28 mouse cellular contexts compared by ENCODE assay signal in the genomic region with DNA sequence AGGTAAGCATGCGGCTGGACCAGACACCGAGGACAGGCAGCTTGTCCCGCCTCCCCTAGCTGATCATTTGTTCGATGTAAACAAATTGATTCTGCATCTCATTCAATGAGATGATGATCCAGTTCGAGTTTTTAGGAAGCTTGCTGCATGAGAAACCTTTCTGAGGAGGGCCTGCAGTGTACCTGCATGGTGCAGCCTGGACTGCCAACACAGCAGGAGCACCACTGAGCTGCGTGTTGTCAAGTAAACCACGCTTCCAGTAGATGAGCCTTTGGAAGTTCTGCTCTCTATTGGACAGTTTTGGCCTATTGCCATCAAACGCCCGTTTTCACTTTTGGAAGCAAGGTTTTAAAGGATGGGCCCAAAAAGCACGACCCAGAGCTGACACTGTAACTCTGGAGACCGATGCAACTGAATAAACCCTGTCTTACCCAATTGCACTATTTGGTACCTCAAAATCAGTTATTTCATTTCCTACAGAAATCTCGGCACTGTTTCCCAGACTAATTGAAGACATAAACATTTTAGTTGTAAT. TPM values are rescaled to one million over a fixed set of nuclear protein-coding genes. Genes with fewer than 3 reads are reported as not detected.
A peak's percentile ranks its signal among the peaks of the same experiment; 100 is the strongest.
DNase-seq lines count a peak whose midpoint lies in the region; ATAC-seq lines count a peak whose summit lies in the region.
"Had no signal": no experiment of that assay in that cellular context is flagged by ENCODE, and none has a peak within 500 bp of the region (broad histone marks: within the 10 kb centered on the region; RNA-seq: fewer than 3 reads in every experiment).

No protein-coding gene starts in this region.

- DNase-seq in cerebellum, postnatal 14 days: peak; percentile 44 to 45
- DNase-seq in cerebellum, adult 11-12 months: no peak
- peak; percentile 27 for DNase-seq in heart, postnatal 4 days
- peak; percentile 21 for DNase-seq in 416B (ENCODE audit: low read depth)
- DNase-seq in NIH3T3 (ENCODE audit: low read depth): peak; percentile 59
- no peak for DNase-seq in spleen, postnatal 4 days (ENCODE audit: low spot score in 2 of 2)
- DNase-seq: adrenal gland, postnatal 14 days; cerebellum, adult 11 months; cerebellum, adult 8-10 months; embryo, embryonic 11 days; gastrocnemius, postnatal 10 days; gastrocnemius, postnatal 36 days; heart, postnatal 36 days; kidney, adult 18-20 months had no signal

- no peak overlapping the region for H3K4me2 ChIP-seq in heart, embryonic 11.5 days
- H3K4me2 ChIP-seq: embryonic facial prominence, embryonic 13.5 days; forebrain, embryonic 12.5 days; forebrain, embryonic 15.5 days; heart, embryonic 12.5 days; heart, embryonic 15.5 days; hindbrain, embryonic 14.5 days had no signal

- H3K27me3 ChIP-seq in heart, embryonic 11.5 days (ENCODE audit: control insufficient read depth, insufficient read depth, low read length): no peaks in the 10 kb centered on the region
- H3K27me3 ChIP-seq: embryonic facial prominence, embryonic 13.5 days; forebrain, embryonic 12.5 days; forebrain, embryonic 15.5 days; heart, embryonic 12.5 days; heart, embryonic 15.5 days; Patski had no signal

- no peaks in the 10 kb centered on the region for H3K9me3 ChIP-seq in heart, embryonic 11.5 days (replicated peaks; ENCODE audit: control insufficient read depth, low read length)
- H3K9me3 ChIP-seq: embryonic facial prominence, embryonic 10.5 days; embryonic facial prominence, embryonic 13.5 days; forebrain, embryonic 12.5 days; forebrain, embryonic 15.5 days; heart, embryonic 12.5 days; heart, embryonic 15.5 days had no signal

- 91% methylated on average over 12 of the region's 12 CpGs for WGBS in heart, embryonic 11.5 days (ENCODE audit: insufficient replicate concordance)

- H3K4me3 ChIP-seq in heart, embryonic 11.5 days (ENCODE audit: low read depth, low read length): no peak overlapping the region
- H3K4me3 ChIP-seq: embryonic facial prominence, embryonic 10.5 days; embryonic facial prominence, embryonic 13.5 days; erythroblast, embryonic 14.5 days; forebrain, embryonic 12.5 days; forebrain, embryonic 15.5 days; heart, embryonic 12.5 days; heart, embryonic 15.5 days had no signal

- no peak overlapping the region for H3K9ac ChIP-seq in heart, embryonic 11.5 days (ENCODE audit: low read depth, low read length)
- H3K9ac ChIP-seq: embryonic facial prominence, embryonic 13.5 days; forebrain, embryonic 12.5 days; forebrain, embryonic 15.5 days; heart, embryonic 12.5 days; heart, embryonic 15.5 days; hindbrain, embryonic 14.5 days had no signal

- peaks cover 8% of the 10 kb centered on the region for H3K4me1 ChIP-seq in heart, embryonic 11.5 days (ENCODE audit: control insufficient read depth, insufficient read depth, low read length)

- H3K27ac ChIP-seq in heart, embryonic 11.5 days (ENCODE audit: low read depth, low read length): no peak overlapping the region
- H3K27ac ChIP-seq: embryonic facial prominence, embryonic 10.5 days; embryonic facial prominence, embryonic 13.5 days; forebrain, embryonic 12.5 days; forebrain, embryonic 15.5 days; heart, embryonic 15.5 days; hindbrain, embryonic 14.5 days; hindbrain, postnatal 0 days had no signal

- no peak for ATAC-seq in heart, embryonic 11.5 days (replicated peaks; ENCODE audit: insufficient number of reproducible peaks, low FRiP score, low TSS enrichment)
- ATAC-seq: CD4-positive, CD25-positive, alpha-beta regulatory T cell, adult 4 months; hindbrain, postnatal 0 days; inflammation-experienced regulatory T-cells, adult 6 months; intestine, embryonic 16.5 days; Patski had no signal

- peaks cover 60% of the 10 kb centered on the region for H3K36me3 ChIP-seq in heart, embryonic 11.5 days (ENCODE audit: control insufficient read depth, insufficient read depth, low read length)

RNA-seq across cellular contexts. Expression of a gene that starts 10.7 kb away (rescaled TPM):
- 100 to 1,000 TPM; 359 to 377 TPM for total RNA-seq in heart, postnatal 4 days (2021)
- polyA plus RNA-seq in heart, embryonic 11.5 days (2014; fragmentation: Nextera tagmentation; extraction: Ambion mirVana): 139 and 157 TPM in 2 replicates

RNA-seq across cellular contexts. Expression of a gene that starts 46.1 kb away (rescaled TPM):
- total RNA-seq in heart, postnatal 4 days (2021): 10 to 100 TPM; 88.2 to 90.4 TPM
- 75.5 and 81.9 TPM in 2 replicates for polyA plus RNA-seq in heart, embryonic 11.5 days (2014; fragmentation: Nextera tagmentation; extraction: Ambion mirVana)

Comparison
In these comparisons a context has a peak if more than half of its experiments do, and no peak if none do; other contexts are left out.
1. DNase-seq: peak in cerebellum, postnatal 14 days (2 of 2), heart, postnatal 4 days (single experiment), 416B (single experiment) and NIH3T3 (single experiment); none in cerebellum, adult 11-12 months (single experiment) and spleen, postnatal 4 days (0 of 2).